Mouse (Mus musculus) heart, postnatal 0 days (tissue): ENCODE data around the gene Natd1. TPM values are rescaled to one million over a fixed set of nuclear protein-coding genes. Genes with fewer than 3 reads are reported as not detected.

Experiments
- ATAC-seq: fragments of 200-750 bp; cut with Nextera tagmentation; 2 replicates; pipeline ENCODE4 v1.8.0; 2017; ENCODE audit warnings: low read depth, moderate number of reproducible peaks, moderate library complexity; ENCODE audit not compliant: insufficient read depth
- DNase-seq: peaks from one replicate; pipeline ENCODE4 v3.0.0-alpha.2; 2016; ENCODE audit warnings: low spot score
- H3K27ac ChIP-seq: fragments of 300-500 bp; sonication (generic); 2 replicates; pipeline ENCODE4 v1.5.1; 2014; ENCODE audit warnings: low read depth, mild to moderate bottlenecking
- H3K27me3 ChIP-seq: fragments of 300-500 bp; sonication (generic); 2 replicates; pipeline ENCODE4 v1.6.1; 2014; ENCODE audit warnings: low read length, mixed read lengths; ENCODE audit not compliant: control insufficient read depth, insufficient read depth
- H3K36me3 ChIP-seq: fragments of 300-500 bp; sonication (generic); replicated peaks from 2 replicates; pipeline ENCODE4 v1.6.1; 2014; ENCODE audit warnings: low read length, mixed read lengths; ENCODE audit not compliant: control insufficient read depth, insufficient read depth
- H3K4me1 ChIP-seq: fragments of 300-500 bp; sonication (generic); 2 replicates; pipeline ENCODE4 v1.6.1; 2014; ENCODE audit warnings: antibody characterized with exemption; ENCODE audit not compliant: control insufficient read depth, insufficient read depth
- H3K4me2 ChIP-seq: fragments of 300-500 bp; sonication (generic); 2 replicates; pipeline ENCODE4 v1.6.1; 2014; ENCODE audit warnings: low read depth, mild to moderate bottlenecking, low read length, moderate library complexity
- H3K4me3 ChIP-seq: fragments of 300-500 bp; sonication (generic); 2 replicates; pipeline ENCODE4 v1.5.1; 2014; ENCODE audit warnings: low read depth, low read length
- H3K9ac ChIP-seq: fragments of 300-500 bp; sonication (generic); replicated peaks from 2 replicates; pipeline ENCODE4 v1.6.1; 2014; ENCODE audit warnings: low read depth, low read length, mixed read lengths
- H3K9me3 ChIP-seq: fragments of 300-500 bp; sonication (generic); replicated peaks from 2 replicates; pipeline ENCODE4 v1.6.1; 2016; ENCODE audit warnings: low read length; ENCODE audit not compliant: control insufficient read depth
- CTCF ChIP-seq: IDR thresholded peaks from 2 replicates; pipeline ENCODE4 v1.5.1; 2016; ENCODE audit warnings: antibody characterized with exemption, control low read depth, low read depth
- EP300 ChIP-seq: IDR thresholded peaks from 2 replicates; pipeline ENCODE4 v1.6.1; 2016; ENCODE audit warnings: antibody characterized with exemption, low read depth
- WGBS: fragments of 180-500 bp; shearing (Covaris S2); extraction: QIAGEN DNeasy Blood & Tissue Kit; methylation state at CpG from one replicate; pipeline ENCODE4 v1.1.7; 2014; 5-methylcytosine and 5-hydroxymethylcytosine counted together
- polyA plus RNA-seq: library from polyadenylated mRNA; unstranded; fragments of >200 nt; fragmentation: Nextera tagmentation; extraction: Ambion mirVana; gene quantifications from 2 replicates; pipeline ENCODE4 v1.2.1, GENCODE M21; 2015
- total RNA-seq: library from RNA; depleted of rRNA; stranded (reverse); fragments of >200 nt; gene quantifications from 2 replicates; pipeline ENCODE4 v1.2.3, GENCODE M21; 2014; ENCODE audit warnings: low replicate concordance

The Natd1 gene
- total and polyA plus RNA-seq, 2 experiments from 2014 or later = 11.2 to 32.1 TPM

GRCm38 (mm10) chr11:60903661-60904061 lies 10.9 kb downstream of the Natd1 start:
- Histone ChIP-seq H3K27me3 (no peaks in the 10 kb centered on the region), H3K4me1 (no peaks in the 10 kb centered on the region), H3K36me3 (peaks cover 33% of the 10 kb centered on the region), H3K4me2 (no peak overlapping the region), H3K4me3 (no peak overlapping the region), H3K27ac (no peak overlapping the region), H3K9me3 (no peaks in the 10 kb centered on the region), H3K9ac (no peak overlapping the region)
- TF ChIP-seq CTCF (no peak), EP300 (no peak)
- ATAC-seq (no peak), DNase-seq (no peak)
- WGBS = 83% methylated on average over 6 of the region's 6 CpGs

- ATAC-seq = no peak
- H3K9me3 ChIP-seq = no peaks in the 10 kb centered on the region
- H3K4me3 ChIP-seq = no peak overlapping the region
- no peaks in the 10 kb centered on the region for H3K4me1 ChIP-seq
- no peaks in the 10 kb centered on the region for H3K27me3 ChIP-seq
- H3K9ac ChIP-seq = no peak overlapping the region
- H3K27ac ChIP-seq = no peak overlapping the region
- no peak for TF ChIP-seq EP300
- no peak for TF ChIP-seq CTCF
- 62% methylated on average over 4 of the region's 4 CpGs for WGBS
- H3K4me2 ChIP-seq = no peak overlapping the region
- DNase-seq = no peak
- H3K36me3 ChIP-seq = peaks cover 33% of the 10 kb centered on the region
These were observed 12.1 kb downstream of the Natd1 start for GRCm38 (mm10) chr11:60902486-60902885.

GRCm38 (mm10) chr11:60902001-60902400 lies 12.5 kb downstream of the Natd1 start:
- no peak for ATAC-seq
- DNase-seq = no peak
- H3K4me1 ChIP-seq = no peaks in the 10 kb centered on the region
- H3K9ac ChIP-seq = no peak overlapping the region
- WGBS = 71% methylated on average over 7 of the region's 7 CpGs
- TF ChIP-seq CTCF (no peak), EP300 (no peak)
- peaks cover 33% of the 10 kb centered on the region for H3K36me3 ChIP-seq
- H3K9me3 ChIP-seq = no peaks in the 10 kb centered on the region
- no peaks in the 10 kb centered on the region for H3K27me3 ChIP-seq
- H3K4me3 ChIP-seq = no peak overlapping the region
- H3K4me2 ChIP-seq = no peak overlapping the region
- H3K27ac ChIP-seq = no peak overlapping the region

GRCm38 (mm10) chr11:60895915-60896314 lies 18.6 kb downstream of the Natd1 start:
- ATAC-seq = no peak

GRCm38 (mm10) chr11:60890744-60891143 lies 23.8 kb downstream of the Natd1 start:
- H3K9ac ChIP-seq = no peak overlapping the region
- WGBS = 58% methylated on average over 3 of the region's 3 CpGs

More at GRCm38 (mm10) chr11:60895915-60896314, 18.6 kb downstream of the Natd1 start:
- Histone ChIP-seq H3K9me3 (no peaks in the 10 kb centered on the region), H3K27me3 (no peaks in the 10 kb centered on the region), H3K4me3 (no peak overlapping the region), H3K36me3 (no peaks in the 10 kb centered on the region), H3K9ac (no peak overlapping the region), H3K27ac (no peak overlapping the region), H3K4me1 (no peaks in the 10 kb centered on the region), H3K4me2 (no peak overlapping the region)
- no peak for TF ChIP-seq CTCF
- 16% methylated on average over 4 of the region's 4 CpGs for WGBS
- no peak for DNase-seq

GRCm38 (mm10) chr11:60890286-60890685 lies 24.3 kb downstream of the Natd1 start:
- no peaks in the 10 kb centered on the region for H3K9me3 ChIP-seq
- 68% methylated on average over 6 of the region's 6 CpGs for WGBS
- H3K9ac ChIP-seq = no peak overlapping the region
- no peaks in the 10 kb centered on the region for H3K4me1 ChIP-seq
- no peak overlapping the region for H3K4me3 ChIP-seq
- no peaks in the 10 kb centered on the region for H3K36me3 ChIP-seq
- TF ChIP-seq EP300 = no peak
- no peak for TF ChIP-seq CTCF
- ATAC-seq (no peak), DNase-seq (no peak)
- H3K27me3 ChIP-seq = no peaks in the 10 kb centered on the region
- no peak overlapping the region for H3K27ac ChIP-seq
- no peak overlapping the region for H3K4me2 ChIP-seq

More at GRCm38 (mm10) chr11:60890744-60891143, 23.8 kb downstream of the Natd1 start:
- Histone ChIP-seq H3K4me1 (no peaks in the 10 kb centered on the region), H3K27ac (no peak overlapping the region), H3K4me2 (no peak overlapping the region), H3K9me3 (no peaks in the 10 kb centered on the region), H3K27me3 (no peaks in the 10 kb centered on the region), H3K4me3 (no peak overlapping the region), H3K36me3 (no peaks in the 10 kb centered on the region)
- TF ChIP-seq EP300 (no peak), CTCF (no peak)
- DNase-seq = no peak
- no peak for ATAC-seq
